Mouse (Mus musculus): ENCODE data around the gene Aldoc.

The Aldoc gene

GRCm38 (mm10) chr11:78360789-78361131 lies 38.0 kb downstream of the Aldoc start:
- no peak for DNase-seq (ENCODE audit: low spot score)

GRCm38 (mm10) chr11:78363309-78364007 lies 40.7 kb downstream of the Aldoc start:
- DNase-seq (ENCODE audit: low spot score) = no peak

- DNase-seq (ENCODE audit: low spot score) = no peak
These were observed 41.3 kb downstream of the Aldoc start for GRCm38 (mm10) chr11:78364103-78364502.

- DNase-seq (ENCODE audit: low spot score) = no peak
These were observed 44.9 kb downstream of the Aldoc start for GRCm38 (mm10) chr11:78367456-78368225.

GRCm38 (mm10) chr11:78370389-78370788 lies 47.6 kb downstream of the Aldoc start:
- DNase-seq (ENCODE audit: low spot score) = no peak

GRCm38 (mm10) chr11:78371711-78372110 lies 48.9 kb downstream of the Aldoc start:
- no peak for DNase-seq (ENCODE audit: low spot score)

GRCm38 (mm10) chr11:78372166-78372565 lies 49.4 kb downstream of the Aldoc start:
- no peak for DNase-seq (ENCODE audit: low spot score)

- no peak for DNase-seq (ENCODE audit: low spot score)
These were observed 49.8 kb downstream of the Aldoc start for GRCm38 (mm10) chr11:78372610-78373009.

GRCm38 (mm10) chr11:78374147-78374546 lies 51.4 kb downstream of the Aldoc start:
- no peak for DNase-seq (ENCODE audit: low spot score)
